Mouse (Mus musculus) hindlimb bud, embryonic 11.5 days (tissue): Measurements from ENCODE around the gene Spryd3.

ENCODE experiments used
- DNase-seq: peaks from one replicate; pipeline ENCODE4 v3.0.0-alpha.2; 2012; ENCODE audit warnings: low read depth, low spot score; ENCODE audit errors: extremely low spot score

Spryd3 gene

GRCm38 (mm10) chr15:102073559-102074069 lies 62.4 kb downstream of the Spryd3 start, which contains the start of gene Eif4b:
Gene Eif4b (plus strand): TSS chr15:102073773.
- DNase-seq, result peak; percentile 93

GRCm38 (mm10) chr15:102072963-102073558 lies 63.0 kb downstream of the Spryd3 start:
- no peak for DNase-seq

- DNase-seq, result no peak
These were observed 65.3 kb downstream of the Spryd3 start for GRCm38 (mm10) chr15:102070476-102071467.
